Mouse (Mus musculus): ENCODE results near the gene Erp27.
A peak's percentile ranks its signal among the peaks of the same experiment; 100 is the strongest.
"Not testable (repeated sequence)": the region's sequence is repeated elsewhere in the genome, so short reads cannot be mapped to it uniquely, and the experiment has no call there.

Erp27 gene

DNA sequence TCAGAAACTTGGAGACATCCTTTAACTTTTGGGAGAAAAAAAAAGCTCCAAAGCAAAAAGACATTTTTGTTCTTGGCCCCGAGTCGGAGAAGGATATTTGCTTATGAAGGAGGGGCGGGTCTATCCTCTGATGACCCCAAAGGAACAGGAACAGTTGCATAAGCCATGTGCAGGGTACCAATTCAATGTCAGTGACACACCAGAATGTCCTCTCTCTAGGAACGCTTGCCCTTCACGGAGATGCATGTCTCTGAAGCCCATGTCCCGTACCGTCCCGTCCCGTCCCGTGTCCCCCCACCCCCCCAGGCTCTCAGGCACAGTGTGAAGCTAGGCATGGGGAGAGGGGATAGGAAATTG lies 15.1 kb downstream of the Erp27 start:
- peak; percentile 62 for DNase-seq (ENCODE audit: low read depth, low spot score)

DNA sequence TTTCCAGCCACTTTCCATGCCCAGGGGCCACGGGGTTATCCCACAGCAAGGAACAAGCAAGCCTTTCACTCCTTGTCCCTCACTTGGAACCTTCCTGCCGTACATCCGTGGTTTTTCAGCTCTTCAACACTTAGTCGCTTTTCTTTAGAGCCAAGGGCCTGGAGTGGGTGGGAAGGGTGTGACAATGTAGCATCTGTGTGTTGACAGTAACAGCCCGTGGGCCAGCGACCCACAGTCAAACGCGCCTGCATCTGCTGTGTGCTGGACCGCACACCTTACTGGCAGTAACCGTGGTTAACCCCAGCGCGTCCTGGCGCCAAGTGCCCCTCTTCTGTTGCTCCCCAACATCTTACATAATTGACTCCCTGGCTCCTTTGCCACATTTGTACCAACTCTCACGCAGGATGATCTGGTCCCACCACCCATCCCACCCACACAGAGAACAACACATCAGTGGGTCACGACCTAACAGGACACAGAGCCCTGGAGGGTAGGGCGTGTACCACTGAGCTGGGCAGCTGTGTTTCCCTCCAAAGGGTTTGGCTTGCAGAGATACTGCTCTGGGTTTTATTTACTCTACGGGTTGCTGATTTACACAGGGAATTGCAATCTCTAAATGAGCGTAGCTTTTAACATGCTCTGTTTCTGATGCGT lies 15.6 kb downstream of the Erp27 start:
- DNase-seq (ENCODE audit: low read depth, low spot score): no peak

DNA sequence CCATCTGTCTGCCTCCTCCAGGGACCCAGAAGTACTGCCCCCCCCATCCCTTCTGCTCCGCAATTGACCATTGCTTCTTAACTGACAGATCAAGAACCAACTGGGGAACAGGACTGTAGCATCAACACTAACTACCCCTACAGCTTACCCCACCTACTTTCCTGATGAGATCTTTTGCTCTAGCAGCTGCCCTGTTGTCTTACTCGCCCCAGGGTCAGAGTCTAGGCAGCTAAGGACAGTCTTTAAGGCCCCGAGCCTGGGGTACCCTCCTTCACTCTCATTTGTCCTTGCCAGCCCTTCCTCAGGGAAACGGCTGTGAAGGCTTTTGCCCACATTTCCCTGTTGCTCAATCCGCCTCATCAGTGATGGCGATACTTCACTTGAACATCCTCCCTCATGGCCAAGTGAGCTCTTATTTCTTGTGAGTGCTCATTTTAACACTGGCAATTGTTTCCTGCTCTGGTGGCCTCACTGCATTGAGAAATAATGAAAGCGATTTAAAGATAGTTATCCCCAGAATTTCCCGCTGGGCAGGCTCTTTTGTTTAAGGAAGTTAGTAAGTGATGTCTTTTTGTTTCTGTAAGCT lies 18.0 kb downstream of the Erp27 start:
- no peak for DNase-seq (ENCODE audit: low read depth, low spot score)

DNA sequence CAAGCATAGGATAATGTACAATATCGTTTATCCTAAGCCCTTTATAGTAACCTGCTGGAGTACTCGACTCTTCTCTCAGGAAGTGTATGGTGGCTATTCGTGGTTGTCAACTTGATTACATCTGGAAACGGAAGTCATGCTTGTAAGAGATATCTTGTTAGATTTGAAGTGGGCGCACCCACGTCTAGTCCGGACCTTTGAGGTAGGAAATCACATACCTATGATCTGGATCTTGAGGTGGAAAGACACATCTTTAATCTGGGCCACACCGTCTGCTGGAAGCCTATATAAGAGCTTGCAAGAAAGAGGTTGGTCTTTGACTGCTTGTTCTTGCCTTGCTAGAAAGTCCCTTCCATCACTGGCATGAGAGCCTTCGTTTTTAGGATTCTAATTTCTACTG lies 19.5 kb downstream of the Erp27 start:
- no peak for DNase-seq (ENCODE audit: low read depth, low spot score)

DNA sequence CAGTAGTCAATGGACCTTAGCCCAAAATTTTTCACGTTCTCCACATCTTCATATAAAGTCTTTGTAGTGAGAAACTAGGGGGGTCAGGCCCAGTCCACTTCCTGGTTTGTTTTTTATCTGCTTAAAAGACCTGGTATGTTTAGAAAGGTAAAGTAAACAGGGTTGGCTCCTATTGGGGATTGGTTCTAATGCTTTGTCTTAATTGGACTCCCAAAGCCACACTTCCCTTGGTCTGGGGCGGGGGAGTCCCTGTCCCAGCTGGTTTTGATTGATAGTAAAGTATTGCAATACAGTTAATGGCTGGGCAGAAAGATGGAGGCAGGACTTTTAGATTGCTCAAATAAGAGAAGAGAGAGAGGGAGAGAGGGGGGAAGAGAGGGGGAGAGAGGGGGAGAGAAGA lies 21.0 kb downstream of the Erp27 start:
- DNase-seq (ENCODE audit: low read depth, low spot score): no peak

GRCm38 (mm10) chr6:136900369-136901009 lies 21.5 kb downstream of the Erp27 start:
- DNase-seq (ENCODE audit: low read depth, low spot score): no peak

DNA sequence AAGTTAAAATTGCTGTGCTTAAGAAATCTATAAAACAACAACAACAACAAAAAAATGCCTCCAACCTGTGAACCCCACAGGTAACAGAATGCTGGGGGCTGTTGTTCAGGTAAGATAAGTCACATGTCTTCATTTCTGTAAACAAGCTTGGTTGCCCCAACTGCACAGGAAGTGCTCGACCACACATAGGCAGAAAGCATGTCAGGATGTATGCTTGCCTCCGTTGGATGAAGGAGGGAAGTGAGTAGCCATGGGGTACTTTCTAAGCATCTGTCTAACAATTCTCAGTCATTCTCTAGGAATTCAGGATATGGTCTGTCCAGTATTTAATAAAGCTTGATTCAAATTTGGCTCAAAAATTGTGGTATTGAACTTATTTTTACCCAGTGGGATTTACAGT lies 23.0 kb downstream of the Erp27 start:
- DNase-seq (ENCODE audit: low read depth, low spot score): no peak

GRCm38 (mm10) chr6:136898222-136898621 lies 23.8 kb downstream of the Erp27 start:
- DNase-seq (ENCODE audit: low read depth, low spot score): peak; percentile 39

GRCm38 (mm10) chr6:136897789-136898188 lies 24.2 kb downstream of the Erp27 start:
- peak; percentile 48 for DNase-seq (ENCODE audit: low read depth, low spot score)

- DNase-seq (ENCODE audit: low read depth, low spot score): peak; percentile 62
Observed at GRCm38 (mm10) chr6:136894532-136895339, 27.2 kb downstream of the Erp27 start.

DNA sequence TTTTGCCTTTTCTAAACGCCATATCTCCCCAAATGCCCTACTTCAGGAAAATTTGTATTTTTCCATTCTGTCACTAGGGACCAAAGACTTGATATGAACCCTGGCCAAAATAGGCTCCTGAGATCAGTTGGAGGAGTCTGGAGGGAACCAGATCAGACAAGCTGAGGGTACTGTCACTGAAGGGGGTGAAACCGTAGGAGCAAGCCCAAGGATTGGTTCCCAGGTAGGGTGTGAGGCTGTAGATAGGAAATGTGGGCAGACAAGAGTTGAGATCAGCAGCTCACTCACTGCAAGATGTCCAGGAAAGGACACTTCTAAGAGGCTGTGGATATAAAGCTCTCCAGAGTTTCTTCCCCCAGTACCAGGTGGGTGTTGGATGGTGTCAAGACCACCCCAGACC lies 30.0 kb downstream of the Erp27 start:
- no peak for DNase-seq (ENCODE audit: low read depth, low spot score)

DNA sequence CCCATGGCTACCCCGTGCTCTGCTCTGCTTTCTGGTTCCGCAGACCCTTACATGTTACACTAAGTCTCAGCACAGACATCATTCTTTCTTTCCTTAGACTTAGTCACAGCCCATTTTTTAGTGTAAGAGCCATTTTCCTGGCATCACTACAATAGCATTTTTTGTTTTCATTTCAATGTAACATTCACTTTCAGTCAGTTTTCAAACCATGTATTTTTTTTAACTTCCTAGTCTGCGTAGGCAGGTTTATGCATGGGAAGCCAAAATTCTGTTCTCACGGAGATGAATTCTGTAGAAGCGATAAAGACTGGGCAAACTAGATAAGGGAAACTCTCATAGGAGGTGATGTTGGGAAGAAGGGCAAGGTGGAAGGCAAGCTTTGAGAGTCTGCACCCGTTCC lies 32.4 kb downstream of the Erp27 start:
- DNase-seq (ENCODE audit: low read depth, low spot score): no peak

DNA sequence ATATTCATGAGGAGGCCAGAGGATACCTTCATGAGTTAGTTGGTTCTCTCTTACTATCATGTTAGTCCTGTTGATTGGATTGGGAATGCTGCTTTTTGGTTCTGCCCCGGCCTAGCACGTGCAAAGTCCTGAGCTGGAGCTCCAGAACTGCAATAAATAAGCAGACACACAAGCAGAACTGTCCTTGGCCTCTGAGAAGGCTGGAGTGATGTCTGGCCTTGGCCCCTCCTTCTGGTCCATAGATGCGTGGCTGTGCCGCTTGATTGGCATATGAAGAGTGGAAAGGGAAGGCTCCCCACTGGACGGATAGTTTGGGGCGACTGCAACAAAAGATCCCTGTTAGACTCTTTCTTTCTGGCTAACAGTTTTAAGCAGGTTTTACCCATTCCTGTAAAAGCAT lies 32.9 kb downstream of the Erp27 start:
- DNase-seq (ENCODE audit: low read depth, low spot score): no peak

DNA sequence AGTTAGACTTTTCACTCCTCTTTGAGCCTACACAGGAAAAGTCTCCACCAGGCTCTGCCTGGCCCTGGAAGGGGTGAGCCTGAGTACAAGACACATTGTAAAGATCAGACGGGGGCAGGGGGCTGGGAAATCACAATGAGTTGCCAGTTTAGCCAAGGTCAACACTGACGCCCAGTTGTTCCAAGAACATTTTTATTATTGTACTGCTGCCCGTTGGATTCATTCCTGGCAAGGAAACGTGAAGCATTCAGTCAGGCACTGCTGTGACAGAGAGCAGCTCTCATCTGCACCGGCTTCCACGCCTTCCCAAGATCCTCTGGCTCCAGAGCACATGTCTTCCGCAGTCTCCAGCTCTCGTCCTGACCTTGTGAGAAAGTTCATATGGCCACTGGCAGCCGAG lies 34.1 kb downstream of the Erp27 start:
- peak; percentile 79 for DNase-seq (ENCODE audit: low read depth, low spot score)

DNA sequence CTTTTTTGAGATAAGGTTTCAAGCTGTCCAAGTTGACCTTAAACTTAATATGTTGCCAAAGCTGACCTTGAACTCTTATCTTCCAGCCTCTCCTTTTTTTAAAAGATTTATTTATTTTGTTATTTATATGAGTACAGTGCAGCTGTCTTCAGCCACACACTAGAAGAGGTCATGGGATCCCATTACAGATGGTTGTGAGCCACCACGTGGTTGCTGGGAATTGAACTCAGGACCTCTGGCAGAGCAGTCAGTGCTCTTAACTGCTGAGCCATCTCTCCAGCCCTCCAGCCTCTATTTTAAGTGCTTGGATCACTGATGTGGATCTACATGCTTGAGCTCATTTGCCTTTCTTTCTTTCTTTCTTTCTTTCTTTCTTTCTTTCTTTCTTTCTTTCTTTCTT lies 37.2 kb downstream of the Erp27 start:
- DNase-seq (ENCODE audit: low read depth, low spot score): not testable (repeated sequence)

- no peak for DNase-seq (ENCODE audit: low read depth, low spot score)
Observed at GRCm38 (mm10) chr6:136883961-136884360, 38.0 kb downstream of the Erp27 start.

DNA sequence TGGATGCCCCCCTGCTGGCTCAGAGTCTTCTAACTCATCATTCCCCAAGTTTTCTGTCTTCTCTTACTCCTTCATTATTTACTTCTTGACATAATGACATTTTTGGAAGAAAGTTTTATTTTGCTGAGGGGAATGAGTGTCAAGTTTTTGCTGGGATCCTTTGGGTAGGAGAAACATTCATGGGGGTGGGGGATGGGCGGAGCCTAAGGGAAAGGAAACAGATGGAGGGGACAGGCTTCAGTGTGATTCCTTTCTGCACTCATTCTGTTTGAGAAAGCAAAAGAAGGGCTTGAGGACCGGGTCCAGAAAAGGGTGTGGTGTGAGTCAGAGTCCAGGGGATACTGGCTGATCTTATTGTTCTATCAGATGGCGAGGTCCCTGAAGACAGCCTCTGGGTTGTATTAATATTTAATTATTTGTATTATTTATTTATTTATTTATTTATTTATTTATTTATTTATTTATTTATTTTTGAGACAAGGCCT lies 38.5 kb downstream of the Erp27 start:
- peak; percentile 35 for DNase-seq (ENCODE audit: low read depth, low spot score)

- DNase-seq (ENCODE audit: low read depth, low spot score): no peak
Observed at GRCm38 (mm10) chr6:136881678-136882077, 40.3 kb downstream of the Erp27 start.

DNA sequence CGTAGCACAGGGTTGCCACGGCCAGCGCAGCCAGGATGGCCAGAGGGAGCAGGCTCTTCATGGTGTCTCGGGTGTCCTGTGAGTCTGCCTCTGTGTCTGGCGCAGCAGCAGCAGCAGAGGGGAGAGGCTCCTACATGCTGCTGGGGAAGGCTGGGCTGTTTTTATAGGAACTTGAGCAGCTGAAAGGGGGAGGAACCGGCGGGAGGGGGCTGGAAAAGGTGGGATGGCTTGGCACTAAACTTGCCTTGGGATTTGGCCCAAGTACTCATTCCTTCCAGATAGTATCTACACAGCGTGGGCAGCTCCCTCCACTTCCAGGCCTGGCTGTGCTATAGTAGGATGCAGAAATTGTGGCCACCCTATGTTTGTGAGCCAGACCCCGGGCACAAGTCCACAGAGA lies 46.3 kb downstream of the Erp27 start, which contains the start of gene Mgp:
Mgp (minus strand) TSS at position 154 of the 400 bp plus-strand sequence.
- peak; percentile 56 for DNase-seq (ENCODE audit: low read depth, low spot score)

- no peak for DNase-seq (ENCODE audit: low read depth, low spot score)
Observed at GRCm38 (mm10) chr6:136874599-136874998, 47.4 kb downstream of the Erp27 start.

DNA sequence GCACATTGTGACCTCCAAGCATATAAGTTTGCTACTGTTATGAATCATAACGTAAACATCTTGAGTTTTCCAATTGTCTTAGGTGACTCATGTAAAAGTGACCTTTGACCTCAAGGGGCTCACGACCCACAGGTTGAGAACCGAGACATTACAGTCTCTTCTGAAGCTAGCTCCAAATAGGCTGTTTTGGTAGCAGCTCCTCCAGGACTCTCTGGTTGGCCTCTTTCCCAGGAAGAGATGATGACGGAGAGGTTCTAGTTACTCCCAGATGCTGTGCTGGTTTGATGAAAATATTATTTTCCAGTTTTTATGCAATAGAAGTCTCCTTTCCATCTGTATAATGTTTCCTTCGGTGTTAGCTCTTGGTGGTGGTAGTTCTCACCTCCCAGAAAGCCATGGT lies 53.1 kb downstream of the Erp27 start:
- no peak for DNase-seq (ENCODE audit: low read depth, low spot score)

- DNase-seq (ENCODE audit: low read depth, low spot score): no peak
Observed at GRCm38 (mm10) chr6:136866150-136866549, 55.8 kb downstream of the Erp27 start.
